14 mouse cellular contexts compared by ENCODE assay signal in genomic region chr4:86588236-86588635, GRCm38 (mm10). TPM values are rescaled to one million over a fixed set of nuclear protein-coding genes. Genes with fewer than 3 reads are reported as not detected.
DNase-seq lines count a peak whose midpoint lies in the region; ATAC-seq and TF ChIP-seq lines count a peak whose summit lies in the region.
"Had no signal": no experiment of that assay in that cellular context is flagged by ENCODE, and none has a peak within 500 bp of the region (broad histone marks: within the 10 kb centered on the region; RNA-seq: fewer than 3 reads in every experiment).

No protein-coding gene starts in this region.

- TF ChIP-seq CTCF in forebrain, postnatal 0 days (IDR thresholded peaks at IDR 0.05; ENCODE audit: low read depth): peak; percentile 38; the same call in 1 of the 2 replicates
- TF ChIP-seq CTCF in cerebellum, adult 2 months (IDR thresholded peaks at IDR 0.05; ENCODE audit: borderline replicate concordance, insufficient read depth, low read depth, low read length): no peak

- intact Hi-C loops in left cerebral cortex, postnatal 10 days (cut with DNase I): no loop called here

- no peak overlapping the region for H3K27ac ChIP-seq in forebrain, postnatal 0 days (ENCODE audit: low read depth, low read length)
- no peak overlapping the region for H3K27ac ChIP-seq in forebrain, embryonic 10.5 days
- H3K27ac ChIP-seq in cerebellum, adult 2 months (ENCODE audit: insufficient read depth, low read length): no peak overlapping the region
- H3K27ac ChIP-seq: embryonic facial prominence, embryonic 10.5 days; hindbrain, embryonic 14.5 days had no signal

- no peak overlapping the region for H3K4me2 ChIP-seq in forebrain, postnatal 0 days (ENCODE audit: low read depth)
- H3K4me2 ChIP-seq: heart, embryonic 12.5 days; hindbrain, embryonic 14.5 days had no signal

- H3K27me3 ChIP-seq in forebrain, postnatal 0 days (ENCODE audit: insufficient read depth, low read length): no peaks in the 10 kb centered on the region
- H3K27me3 ChIP-seq in forebrain, embryonic 10.5 days (ENCODE audit: poor library complexity, severe bottlenecking): no peaks in the 10 kb centered on the region
- H3K27me3 ChIP-seq in cerebellum, adult 2 months (ENCODE audit: control insufficient read depth, insufficient read depth, low read length): no peaks in the 10 kb centered on the region
- H3K27me3 ChIP-seq: heart, embryonic 12.5 days; megakaryocyte, embryonic 14.5 days had no signal

- no peak overlapping the region for H3K4me3 ChIP-seq in forebrain, postnatal 0 days (ENCODE audit: low read depth, low read length)
- H3K4me3 ChIP-seq in forebrain, embryonic 10.5 days: no peak overlapping the region
- no peak overlapping the region for H3K4me3 ChIP-seq in cerebellum, adult 2 months (replicated peaks; ENCODE audit: insufficient read depth, low read depth, low read length)
- H3K4me3 ChIP-seq: embryonic facial prominence, embryonic 10.5 days; heart, embryonic 12.5 days; megakaryocyte, embryonic 14.5 days had no signal

- H3K9me3 ChIP-seq in forebrain, postnatal 0 days (ENCODE audit: low read length): no peaks in the 10 kb centered on the region
- no peaks in the 10 kb centered on the region for H3K9me3 ChIP-seq in forebrain, embryonic 10.5 days
- H3K9me3 ChIP-seq: embryonic facial prominence, embryonic 10.5 days; heart, embryonic 12.5 days; megakaryocyte, embryonic 14.5 days had no signal

- WGBS in forebrain, postnatal 0 days: 96% methylated on average over 3 of the region's 3 CpGs
- 89% methylated on average over 3 of the region's 3 CpGs for WGBS in forebrain, embryonic 10.5 days
- 92% methylated on average over 3 of the region's 3 CpGs for WGBS in cerebellum, adult 2 months

- DNase-seq in forebrain, postnatal 0 days: no peak
- DNase-seq in forebrain, embryonic 10.5 days (ENCODE audit: extremely low spot score, low spot score): no peak
- DNase-seq in spleen, adult 18-20 months: peak; percentile 34 to 48
- no peak for DNase-seq in spleen, adult 12 weeks (ENCODE audit: low spot score)
- DNase-seq in urinary bladder, adult 2 months (ENCODE audit: low spot score): no peak
- DNase-seq in cerebellum, adult 2 months: no peak
- DNase-seq in left cerebral cortex, postnatal 10 days (ENCODE audit: extremely low spot score in 1 of 2, low spot score in 2 of 2): no peak
- DNase-seq: left cerebral cortex, postnatal 4 days had no signal

- peaks cover 10% of the 10 kb centered on the region; the same call in 1 of the 2 replicates for H3K36me3 ChIP-seq in forebrain, postnatal 0 days (ENCODE audit: insufficient read depth)
- H3K36me3 ChIP-seq in forebrain, embryonic 10.5 days (replicated peaks): peaks cover 95% of the 10 kb centered on the region

- H3K4me1 ChIP-seq in forebrain, postnatal 0 days (ENCODE audit: insufficient read depth): no peaks in the 10 kb centered on the region
- no peaks in the 10 kb centered on the region for H3K4me1 ChIP-seq in forebrain, embryonic 10.5 days
- H3K4me1 ChIP-seq in cerebellum, adult 2 months (ENCODE audit: control insufficient read depth, insufficient read depth, low read length): no peaks in the 10 kb centered on the region
- H3K4me1 ChIP-seq: embryonic facial prominence, embryonic 10.5 days; heart, embryonic 12.5 days had no signal

- no peak for TF ChIP-seq POLR2A in cerebellum, adult 2 months (IDR thresholded peaks at IDR 0.05; ENCODE audit: borderline replicate concordance, insufficient read depth, low read length)

- ATAC-seq in forebrain, postnatal 0 days: no peak
- ATAC-seq in megakaryocyte, adult 5-6 weeks (ENCODE audit: poor library complexity, severe bottlenecking): peak; percentile 89
- ATAC-seq: forebrain, embryonic 16.5 days had no signal

- no peak overlapping the region for H3K9ac ChIP-seq in forebrain, postnatal 0 days
- H3K9ac ChIP-seq: heart, embryonic 12.5 days; hindbrain, embryonic 14.5 days had no signal

RNA-seq across cellular contexts. Expression of gene Rraga, which starts 12.8 kb away (rescaled TPM):
- 21.3 and 27.4 TPM in 2 replicates for total RNA-seq in forebrain, postnatal 0 days (2014; rRNA removed)
- 122 and 131 TPM in 2 replicates for polyA plus RNA-seq in forebrain, postnatal 0 days (2015; fragmentation: Nextera tagmentation; extraction: Ambion mirVana)
- polyA plus RNA-seq in forebrain, embryonic 10.5 days (2016; fragmentation: Nextera tagmentation; extraction: Ambion mirVana): 63.9 and 67.0 TPM in 2 replicates
- total RNA-seq in megakaryocyte, adult 5-6 weeks (2015): 42.4 and 49.4 TPM in 2 replicates
- total RNA-seq in megakaryocyte, adult 5-6 weeks (2017): 13.0 and 19.1 TPM in 2 replicates
- polyA plus RNA-seq in urinary bladder, adult 2 months (2012; rRNA removed): 87.8 and 107 TPM in 2 replicates
- 150 and 151 TPM in 2 replicates for polyA plus RNA-seq in cerebellum, adult 2 months (2012; rRNA removed)
- total RNA-seq in left cerebral cortex, postnatal 10 days (2021): 100 to 1,000 TPM; 152 to 158 TPM

RNA-seq across cellular contexts. Expression of gene Haus6, which starts 23.6 kb away (rescaled TPM):
- total RNA-seq in forebrain, postnatal 0 days (2014; rRNA removed): 5.5 and 11.4 TPM in 2 replicates
- polyA plus RNA-seq in forebrain, postnatal 0 days (2015; fragmentation: Nextera tagmentation; extraction: Ambion mirVana): 3.7 and 4.3 TPM in 2 replicates
- polyA plus RNA-seq in forebrain, embryonic 10.5 days (2016; fragmentation: Nextera tagmentation; extraction: Ambion mirVana): 33.4 and 35.6 TPM in 2 replicates
- 11.8 and 13.7 TPM in 2 replicates for total RNA-seq in megakaryocyte, adult 5-6 weeks (2015)
- 17.6 and 17.8 TPM in 2 replicates for total RNA-seq in megakaryocyte, adult 5-6 weeks (2017)
- polyA plus RNA-seq in urinary bladder, adult 2 months (2012; rRNA removed): 3.7 and 4.0 TPM in 2 replicates
- polyA plus RNA-seq in cerebellum, adult 2 months (2012; rRNA removed): 4.4 and 4.8 TPM in 2 replicates
- 1 to 10 TPM; 8.3 TPM for total RNA-seq in left cerebral cortex, postnatal 10 days (2021)

RNA-seq across cellular contexts. Expression of gene Saxo1, which starts 30.1 kb away (rescaled TPM):
- not detected in 2 replicates for total RNA-seq in forebrain, postnatal 0 days (2014; rRNA removed)
- polyA plus RNA-seq in forebrain, postnatal 0 days (2015; fragmentation: Nextera tagmentation; extraction: Ambion mirVana): not detected in 2 replicates
- not detected in 2 replicates for polyA plus RNA-seq in forebrain, embryonic 10.5 days (2016; fragmentation: Nextera tagmentation; extraction: Ambion mirVana)
- not detected in 2 replicates for total RNA-seq in megakaryocyte, adult 5-6 weeks (2015)
- not detected in 2 replicates for total RNA-seq in megakaryocyte, adult 5-6 weeks (2017)
- not detected in 2 replicates for polyA plus RNA-seq in urinary bladder, adult 2 months (2012; rRNA removed)
- polyA plus RNA-seq in cerebellum, adult 2 months (2012; rRNA removed): not detected in 2 replicates
- total RNA-seq in left cerebral cortex, postnatal 10 days (2021): under 1 TPM in 1 of 2 experiments, not detected in 1; 0.45 TPM
- total RNA-seq: left cerebral cortex, postnatal 4 days had no signal
- polyA plus RNA-seq: embryonic facial prominence, embryonic 10.5 days; forebrain, embryonic 16.5 days; heart, embryonic 12.5 days; hindbrain, embryonic 14.5 days had no signal

Comparison
In these comparisons a context has a peak if more than half of its experiments do, and no peak if none do; other contexts are left out.
1. DNase-seq: peak in spleen, adult 18-20 months (2 of 2); none in forebrain, postnatal 0 days (single experiment), forebrain, embryonic 10.5 days (single experiment), spleen, adult 12 weeks (single experiment), urinary bladder, adult 2 months (single experiment), cerebellum, adult 2 months (0 of 2) and left cerebral cortex, postnatal 10 days (0 of 2).